Mouse (Mus musculus) stomach, embryonic 16.5 days (tissue): Measurements from ENCODE around the gene Mbtps1. TPM values are rescaled to one million over a fixed set of nuclear protein-coding genes. Genes with fewer than 3 reads are reported as not detected.

Source experiments
- ATAC-seq: fragments of 200-750 bp; cut with Nextera tagmentation; 2 replicates; pipeline ENCODE4 v1.8.0; 2017; ENCODE audit warnings: moderate number of reproducible peaks, moderate TSS enrichment; ENCODE audit not compliant: insufficient read depth, low FRiP score
- H3K27ac ChIP-seq: fragments of 300-500 bp; sonication (generic); 2 replicates; pipeline ENCODE4 v1.5.1; 2014; ENCODE audit warnings: low read length
- H3K27me3 ChIP-seq: fragments of 300-500 bp; sonication (generic); 2 replicates; pipeline ENCODE4 v1.6.1; 2014; ENCODE audit warnings: low read length, control low read depth, mixed read lengths; ENCODE audit not compliant: control insufficient read depth, insufficient read depth
- H3K36me3 ChIP-seq: fragments of 300-500 bp; sonication (generic); 2 replicates; pipeline ENCODE4 v1.6.1; 2014; ENCODE audit warnings: low read length; ENCODE audit not compliant: control insufficient read depth, insufficient read depth
- H3K4me1 ChIP-seq: fragments of 300-500 bp; sonication (generic); 2 replicates; pipeline ENCODE4 v1.6.1; 2014; ENCODE audit warnings: low read length, control low read depth, mixed read lengths; ENCODE audit not compliant: control insufficient read depth, insufficient read depth
- H3K4me2 ChIP-seq: fragments of 300-500 bp; sonication (generic); 2 replicates; pipeline ENCODE4 v1.6.1; 2014; ENCODE audit warnings: low read depth, low read length, mixed read lengths
- H3K4me3 ChIP-seq: fragments of 300-500 bp; sonication (generic); replicated peaks from 2 replicates; pipeline ENCODE4 v1.5.1; 2014; ENCODE audit warnings: mild to moderate bottlenecking, low read length
- H3K9ac ChIP-seq: fragments of 300-500 bp; sonication (generic); 2 replicates; pipeline ENCODE4 v1.6.1; 2014; ENCODE audit warnings: low read length
- H3K9me3 ChIP-seq: fragments of 300-500 bp; sonication (generic); replicated peaks from 2 replicates; pipeline ENCODE4 v1.6.1; 2016; ENCODE audit warnings: low read length, control low read depth; ENCODE audit not compliant: control insufficient read depth
- WGBS: fragments of 180-500 bp; shearing (Covaris S2); extraction: QIAGEN DNeasy Blood & Tissue Kit; methylation state at CpG from one replicate; pipeline ENCODE4 v1.1.7; 2014; 5-methylcytosine and 5-hydroxymethylcytosine counted together
- polyA plus RNA-seq: library from polyadenylated mRNA; unstranded; fragments of >200 nt; fragmentation: Nextera tagmentation; extraction: Ambion mirVana; gene quantifications from 2 replicates; pipeline ENCODE4 v1.2.1, GENCODE M21; 2015

Gene Mbtps1
- polyA plus RNA-seq, 1 experiment from 2014 or later, result 108 TPM

DNA sequence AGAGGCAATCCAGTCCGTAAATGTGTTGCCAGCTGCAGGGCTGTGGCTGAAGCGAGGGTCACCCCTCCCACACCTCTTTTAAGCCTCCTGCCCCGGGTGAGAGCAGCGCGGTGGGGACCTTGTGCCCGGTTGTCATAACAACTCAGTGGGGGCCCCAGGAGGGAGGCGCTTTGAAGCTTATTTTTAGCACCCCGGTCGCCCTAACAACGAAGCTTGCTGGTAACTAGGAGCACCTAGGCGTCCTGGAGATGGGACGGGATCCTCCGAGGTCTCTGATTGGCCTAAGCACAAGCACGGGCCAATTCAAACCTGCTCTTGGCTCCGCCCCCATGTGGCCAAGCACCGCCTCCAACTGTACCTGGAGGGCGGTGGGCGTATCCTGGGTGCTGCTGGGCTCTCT lies 92.4 kb downstream of the Mbtps1 start:
- H3K4me2 ChIP-seq, result peak overlapping the region; percentile 41; the same call in 1 of the 2 replicates
- no peak overlapping the region for H3K27ac ChIP-seq
- WGBS, result 1% methylated on average over 18 of the region's 18 CpGs
- peaks cover 11% of the 10 kb centered on the region; the same call in 1 of the 2 replicates for H3K4me1 ChIP-seq
- ATAC-seq, result peak; percentile 45; the same call in 1 of the 2 replicates
- no peaks in the 10 kb centered on the region for H3K36me3 ChIP-seq
- no peaks in the 10 kb centered on the region for H3K9me3 ChIP-seq
- no peak overlapping the region for H3K9ac ChIP-seq
- H3K4me3 ChIP-seq, result no peak overlapping the region
- H3K27me3 ChIP-seq, result 0 out of 2 replicates have a peak, but pooled peaks cover 2% of the 10 kb centered on the region

DNA sequence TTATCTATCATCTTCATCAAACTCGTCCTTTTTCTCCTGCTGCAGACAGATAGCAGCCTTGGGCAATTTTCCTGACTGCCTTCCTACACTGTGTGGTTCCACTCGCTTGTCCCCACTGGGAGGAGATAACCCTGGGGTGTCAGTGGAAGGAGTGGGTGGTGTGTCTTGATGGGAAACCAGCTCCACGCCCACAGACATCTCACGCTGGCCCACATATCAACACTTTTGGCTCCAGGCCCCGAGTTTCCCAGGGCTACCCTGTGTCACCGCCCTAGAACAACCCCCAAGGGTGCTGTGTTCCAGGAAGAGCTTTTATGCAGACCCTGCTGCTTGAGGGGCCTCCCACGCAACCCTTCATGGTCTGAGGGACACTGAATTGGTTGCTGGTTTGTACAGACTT lies 94.8 kb downstream of the Mbtps1 start:
- WGBS, result 69% methylated on average over 7 of the region's 7 CpGs
- Histone ChIP-seq H3K9me3 (no peaks in the 10 kb centered on the region), H3K4me1 (peaks cover 14% of the 10 kb centered on the region; the same call in 1 of the 2 replicates), H3K9ac (no peak overlapping the region), H3K4me2 (no peak overlapping the region), H3K27me3 (0 out of 2 replicates have a peak, but pooled peaks cover 2% of the 10 kb centered on the region), H3K4me3 (no peak overlapping the region), H3K27ac (no peak overlapping the region), H3K36me3 (no peaks in the 10 kb centered on the region)
- no peak for ATAC-seq

DNA sequence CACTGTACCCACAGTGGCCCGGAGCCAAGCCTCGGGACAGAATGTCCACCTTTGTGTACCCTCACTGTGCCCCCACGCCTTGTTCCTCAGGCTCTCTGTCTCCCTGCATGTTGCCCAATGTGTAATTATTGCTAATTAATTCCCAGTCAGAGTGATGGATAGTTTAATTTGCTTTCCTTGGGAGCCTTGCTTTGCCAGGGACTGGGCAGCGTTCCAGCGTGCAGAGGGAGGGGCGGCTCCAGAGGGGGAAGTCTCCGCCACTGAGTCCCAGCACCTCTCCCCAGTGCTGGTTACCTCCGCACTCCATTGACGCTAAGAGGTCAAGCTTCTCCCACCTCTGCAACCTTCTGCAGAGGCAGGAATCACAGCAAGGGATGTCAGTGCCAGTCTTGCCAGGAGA lies 97.2 kb downstream of the Mbtps1 start:
- Histone ChIP-seq H3K4me2 (no peak overlapping the region), H3K9ac (no peak overlapping the region), H3K9me3 (no peaks in the 10 kb centered on the region), H3K4me3 (no peak overlapping the region), H3K27me3 (0 out of 2 replicates have a peak, but pooled peaks cover 2% of the 10 kb centered on the region), H3K27ac (no peak overlapping the region), H3K36me3 (no peaks in the 10 kb centered on the region), H3K4me1 (peaks cover 11% of the 10 kb centered on the region; the same call in 1 of the 2 replicates)
- 65% methylated on average over 9 of the region's 9 CpGs for WGBS
- no peak for ATAC-seq

DNA sequence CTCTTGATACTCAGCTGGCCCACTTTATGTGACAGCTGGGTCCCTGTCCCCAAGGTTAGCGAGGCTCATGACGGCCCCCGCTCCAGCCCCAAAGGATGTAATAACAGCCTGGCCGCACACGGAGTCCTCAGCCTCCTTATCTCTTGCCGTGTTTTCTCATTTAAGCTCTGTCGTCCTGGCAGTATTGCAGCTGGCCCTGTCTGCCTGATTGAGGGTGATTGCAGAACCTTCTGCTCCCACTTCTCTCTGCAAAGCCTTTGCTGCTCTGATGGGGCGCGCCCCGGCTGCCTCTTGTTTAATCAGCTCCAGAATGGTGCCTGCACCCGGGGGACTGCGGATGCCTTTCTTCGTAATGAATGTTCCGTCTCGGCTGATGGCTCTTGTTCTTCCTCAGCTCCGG lies 98.8 kb downstream of the Mbtps1 start:
- Histone ChIP-seq H3K9ac (no peak overlapping the region), H3K4me1 (0 out of 2 replicates have a peak, but pooled peaks cover 4% of the 10 kb centered on the region), H3K9me3 (no peaks in the 10 kb centered on the region), H3K4me2 (no peak overlapping the region), H3K36me3 (no peaks in the 10 kb centered on the region), H3K27ac (no peak overlapping the region), H3K4me3 (no peak overlapping the region), H3K27me3 (0 out of 2 replicates have a peak, but pooled peaks cover 2% of the 10 kb centered on the region)
- WGBS, result 28% methylated on average over 16 of the region's 16 CpGs
- no peak for ATAC-seq

Other genes starting within 250 kb of the Mbtps1 start
- 292 and 307 TPM in 2 replicates for gene Hsbp1, start 214.2 kb downstream of the Mbtps1 start, polyA plus RNA-seq
- 12.5 and 13.5 TPM in 2 replicates for gene Mlycd, start 163.9 kb downstream of the Mbtps1 start, polyA plus RNA-seq
- 10.2 and 11.0 TPM in 2 replicates for gene Osgin1, start 124.6 kb downstream of the Mbtps1 start, polyA plus RNA-seq
- 0.74 and 1.5 TPM in 2 replicates for gene Necab2, start 112.0 kb downstream of the Mbtps1 start, polyA plus RNA-seq
- not detected in 2 replicates for gene Slc38a8, start 57.0 kb downstream of the Mbtps1 start, polyA plus RNA-seq
- gene Hsdl1, start 16.4 kb upstream of the Mbtps1 start, polyA plus RNA-seq, result 31.0 and 39.2 TPM in 2 replicates
- 0.30 and 0.66 TPM in 2 replicates for gene Dnaaf1, start 16.5 kb upstream of the Mbtps1 start, polyA plus RNA-seq
- gene Taf1c, start 46.5 kb upstream of the Mbtps1 start, polyA plus RNA-seq, result 11.0 and 11.3 TPM in 2 replicates
- gene Adad2, start 54.0 kb upstream of the Mbtps1 start, polyA plus RNA-seq, result 0.06 TPM in 1 of 2 replicates, not detected in the other
- gene Kcng4, start 76.9 kb upstream of the Mbtps1 start, polyA plus RNA-seq, result 0.10 and 0.18 TPM in 2 replicates
- 33.9 and 38.6 TPM in 2 replicates for gene Wfdc1, start 107.6 kb upstream of the Mbtps1 start, polyA plus RNA-seq
- gene Atp2c2, start 141.3 kb upstream of the Mbtps1 start, polyA plus RNA-seq, result 10.8 and 15.9 TPM in 2 replicates
- 14.5 and 16.5 TPM in 2 replicates for gene Tldc1, start 219.7 kb upstream of the Mbtps1 start, polyA plus RNA-seq